Mouse (Mus musculus) right cerebral cortex, postnatal 14 days (tissue): ENCODE results near the gene Lrba.

Source experiments
- DNase-seq: peaks from one replicate; pipeline ENCODE4 v3.0.0; 2022

Lrba gene

DNA sequence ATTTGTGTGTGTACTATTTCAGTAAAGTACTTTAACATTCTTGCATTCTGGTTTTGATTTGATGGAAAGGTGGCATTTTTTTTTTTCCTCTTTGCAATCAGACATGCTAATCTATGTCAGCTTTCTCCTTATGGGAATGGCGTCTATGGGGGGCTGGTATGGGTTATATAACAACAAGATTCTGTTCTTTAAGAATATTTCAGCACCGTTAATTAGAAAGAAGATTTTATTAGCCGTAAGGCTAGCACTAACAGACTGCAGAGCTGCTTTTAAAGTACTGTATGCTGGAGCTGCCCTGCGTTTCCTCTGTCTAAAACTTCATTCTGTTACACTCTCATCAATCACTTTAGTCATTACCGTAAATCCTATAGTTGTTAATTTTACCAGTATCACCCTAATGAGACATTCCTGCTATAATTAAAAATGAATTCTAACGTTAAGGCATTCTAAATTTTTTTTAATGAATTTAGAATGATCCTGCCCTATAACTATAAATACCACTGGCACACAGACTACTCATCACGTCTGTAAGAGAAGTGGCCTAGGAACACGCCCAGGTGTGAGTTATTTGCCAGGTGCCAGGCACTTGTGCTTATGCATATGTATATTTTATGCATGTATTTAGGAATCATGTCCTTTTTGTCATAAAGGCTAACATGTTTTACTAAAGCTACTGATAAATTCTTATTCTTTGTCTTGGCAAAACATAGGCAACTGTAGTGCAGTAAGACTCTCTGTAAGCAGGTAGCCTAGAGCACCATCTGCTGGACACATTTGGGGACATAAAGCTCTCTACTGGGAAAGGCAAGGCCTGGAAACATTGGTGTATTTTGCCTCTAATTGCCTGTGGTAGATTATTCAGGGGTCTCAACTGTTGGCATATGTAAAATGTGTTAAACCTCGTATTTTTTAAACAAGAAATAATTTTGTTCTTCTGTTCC lies 536.9 kb downstream of the Lrba start:
- DNase-seq, result peak; percentile 81

DNA sequence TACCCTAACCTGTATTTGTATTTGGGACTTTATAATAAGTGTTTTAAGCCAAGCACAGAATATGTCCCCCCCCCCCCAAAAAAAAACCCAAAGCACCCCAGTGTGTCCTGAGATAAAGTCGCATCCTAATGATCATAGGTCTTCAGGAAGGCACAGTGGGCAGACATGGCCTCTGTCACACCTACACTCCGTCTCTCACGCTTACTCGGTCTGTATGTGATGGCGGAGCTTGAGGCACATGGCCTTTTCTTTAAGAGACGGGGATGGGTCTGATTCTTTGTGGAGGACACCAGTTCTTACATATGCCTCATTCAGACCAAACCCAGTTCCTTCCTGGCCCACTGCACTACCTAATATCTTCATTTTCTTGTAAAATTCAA lies 537.5 kb downstream of the Lrba start:
- no peak for DNase-seq

DNA sequence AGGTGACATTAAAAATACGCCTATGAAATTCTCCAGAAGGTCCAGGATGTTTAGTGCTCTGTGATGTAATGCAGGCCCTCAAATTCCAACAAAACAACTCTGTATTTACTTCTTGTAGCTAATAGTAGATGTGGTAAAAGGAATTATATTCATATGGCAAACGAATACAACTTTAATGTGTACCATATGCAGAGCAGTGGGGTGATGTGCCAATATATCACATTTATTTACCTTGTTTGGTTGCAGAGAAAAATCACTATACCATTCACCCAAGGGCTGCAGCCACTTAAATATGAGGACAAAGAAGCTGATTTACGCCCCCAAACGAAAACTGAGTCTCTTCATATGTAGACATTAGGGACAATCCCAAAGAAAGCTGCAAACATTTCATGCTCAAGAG lies 538.0 kb downstream of the Lrba start:
- DNase-seq, result no peak

DNA sequence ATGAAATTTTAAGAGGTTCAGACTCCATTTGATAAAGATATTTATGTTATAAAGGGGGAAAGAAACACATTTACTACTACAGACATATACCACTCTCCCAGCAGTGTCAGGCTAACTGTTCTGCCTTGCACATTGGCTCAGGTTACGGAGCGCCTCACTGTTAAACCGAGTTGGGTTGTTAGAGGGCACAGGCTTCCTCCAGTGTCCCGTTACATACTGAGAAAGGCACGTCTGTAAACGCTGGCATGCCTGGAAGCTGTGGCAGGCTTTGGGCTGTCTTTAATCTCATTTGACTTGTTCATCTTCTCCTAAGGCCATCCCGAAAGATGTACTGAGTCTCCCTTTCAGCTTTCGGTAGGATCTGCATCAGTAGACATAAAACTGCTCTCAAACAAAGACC lies 544.1 kb downstream of the Lrba start:
- no peak for DNase-seq

DNA sequence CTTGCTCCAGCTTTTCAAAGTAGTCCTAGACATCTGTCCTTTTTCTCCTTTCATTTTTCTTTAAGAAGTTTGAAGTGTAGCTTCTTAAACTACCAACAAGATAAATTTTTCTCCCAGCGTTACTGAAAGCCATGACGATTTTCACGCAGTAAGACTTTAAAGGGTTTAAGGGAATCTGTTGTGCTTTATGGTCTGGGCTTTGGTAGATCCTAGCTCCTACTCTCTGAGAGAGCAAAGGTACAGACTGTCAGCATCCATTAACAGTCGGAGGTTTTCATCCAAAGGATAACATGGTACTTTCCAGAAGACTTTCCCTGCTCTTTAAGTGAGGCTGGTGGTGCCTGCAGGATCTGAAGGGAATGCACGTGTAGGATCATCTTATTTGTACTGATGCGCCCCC lies 544.5 kb downstream of the Lrba start:
- DNase-seq, result no peak

DNA sequence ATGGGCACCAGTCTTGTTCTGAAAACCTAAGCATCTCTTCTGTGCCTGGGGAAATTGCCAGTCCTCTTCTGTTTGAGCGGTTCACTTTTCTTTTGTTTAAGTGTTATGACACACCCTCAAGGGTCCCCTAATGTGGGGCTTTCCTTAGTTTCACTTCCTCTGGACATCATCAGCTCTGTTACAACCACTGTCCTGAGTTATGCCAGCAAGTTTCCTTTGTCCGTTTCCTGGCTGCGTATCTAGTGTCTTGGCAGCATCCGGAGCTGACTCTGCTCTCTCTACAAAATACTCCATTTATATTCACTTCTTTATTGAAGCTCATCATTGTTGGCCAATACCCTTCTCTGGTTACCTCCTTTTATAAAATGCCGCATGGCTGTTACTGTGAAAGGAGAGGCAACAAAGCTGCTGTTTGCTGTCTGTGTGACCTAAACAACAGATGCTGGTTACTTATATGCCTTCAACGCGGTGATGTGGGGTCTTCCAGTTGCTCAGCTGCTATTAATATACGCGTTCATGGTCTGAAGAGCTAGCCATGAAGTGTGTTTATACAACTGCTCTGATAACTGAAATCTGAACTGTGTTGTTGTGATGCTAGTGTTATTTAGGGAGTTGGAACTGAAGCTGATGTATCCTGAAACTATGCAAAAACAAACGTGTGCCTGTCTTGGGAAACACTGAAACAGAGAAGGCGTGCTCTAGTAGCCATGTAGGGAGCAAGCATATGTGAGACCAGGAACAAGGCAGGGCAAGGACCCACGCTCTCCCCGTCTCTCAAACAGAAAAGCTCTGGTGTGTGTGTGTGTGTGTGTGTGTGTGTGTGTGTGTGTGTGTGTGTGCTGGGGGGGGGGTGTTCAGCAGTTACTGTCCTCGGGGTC lies 550.3 kb downstream of the Lrba start:
- DNase-seq, result no peak

DNA sequence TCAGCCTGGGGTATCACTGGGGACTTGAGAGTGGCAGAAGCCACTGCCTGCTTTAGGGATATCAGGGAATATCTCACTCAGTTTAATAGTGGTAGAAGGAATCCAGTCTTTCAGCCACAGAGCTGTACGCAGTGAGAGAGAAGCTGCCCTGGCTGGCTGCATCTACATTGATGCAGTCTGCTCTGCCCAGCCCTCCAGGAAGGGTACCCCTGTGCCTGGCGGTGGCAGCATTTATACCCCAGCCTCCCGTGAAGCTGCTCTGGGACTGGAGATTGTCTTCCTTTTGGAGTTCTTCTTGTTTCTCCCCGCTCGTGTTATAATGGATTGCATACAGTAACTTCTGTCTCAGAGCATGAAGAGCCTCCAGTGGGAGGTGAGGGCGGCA lies 551.0 kb downstream of the Lrba start:
- no peak for DNase-seq

DNA sequence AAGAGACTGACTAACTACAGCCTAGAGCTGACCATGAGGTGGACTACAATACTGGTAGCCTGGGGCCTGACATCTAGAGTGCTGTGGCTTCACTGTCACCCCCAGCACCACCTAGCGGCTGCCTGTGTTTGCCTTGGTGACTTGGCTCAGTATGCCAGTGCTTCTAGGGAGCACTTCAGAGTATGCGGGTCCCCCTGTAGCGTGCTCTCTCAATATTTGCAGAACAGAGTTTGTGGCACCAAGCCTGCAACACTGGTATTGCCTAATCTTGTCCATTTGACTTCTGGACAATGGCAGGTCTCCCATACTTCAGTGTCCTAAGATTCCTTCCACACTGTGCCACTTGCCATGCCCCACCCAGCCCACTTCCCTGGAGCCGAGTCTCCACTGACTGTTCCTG lies 555.2 kb downstream of the Lrba start:
- DNase-seq, result no peak

DNA sequence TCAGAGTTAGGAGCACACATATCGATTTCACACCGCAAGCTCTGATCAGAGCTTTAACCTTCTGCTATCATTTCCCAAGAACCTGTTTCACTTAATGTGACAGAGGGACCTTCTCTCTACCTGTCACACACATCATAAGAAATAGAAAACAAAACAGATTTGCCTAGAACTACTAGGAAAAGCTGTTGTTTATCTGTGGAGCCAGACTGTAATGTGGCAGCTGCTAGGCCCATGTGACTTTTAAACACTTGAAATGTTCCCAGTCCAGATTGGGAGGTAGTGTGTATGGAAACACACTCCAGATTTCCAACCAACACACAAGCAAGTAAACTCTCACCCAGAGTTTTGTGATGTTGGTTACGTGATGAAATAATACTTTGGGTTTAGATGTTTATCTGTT lies 559.6 kb downstream of the Lrba start:
- DNase-seq, result no peak

DNA sequence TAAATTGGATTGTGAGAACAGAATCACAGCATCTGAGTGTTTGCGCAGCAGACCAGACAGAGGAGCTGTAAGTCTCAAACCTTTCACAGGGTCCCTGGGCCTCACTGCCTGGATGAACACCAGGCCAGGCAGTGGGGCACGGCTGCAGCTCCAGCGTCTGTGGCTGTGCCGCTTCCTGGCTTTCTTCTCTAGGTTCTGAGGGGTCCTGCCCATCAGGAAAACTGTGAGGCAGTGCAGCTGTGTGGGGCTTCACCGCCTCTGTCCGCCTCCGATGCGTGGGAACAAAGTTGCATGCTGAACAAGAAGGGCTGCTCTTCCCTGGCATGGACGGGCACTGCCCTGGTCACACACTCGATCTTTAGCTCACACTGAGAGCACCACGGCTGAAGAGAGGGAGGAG lies 560.5 kb downstream of the Lrba start:
- no peak for DNase-seq

DNA sequence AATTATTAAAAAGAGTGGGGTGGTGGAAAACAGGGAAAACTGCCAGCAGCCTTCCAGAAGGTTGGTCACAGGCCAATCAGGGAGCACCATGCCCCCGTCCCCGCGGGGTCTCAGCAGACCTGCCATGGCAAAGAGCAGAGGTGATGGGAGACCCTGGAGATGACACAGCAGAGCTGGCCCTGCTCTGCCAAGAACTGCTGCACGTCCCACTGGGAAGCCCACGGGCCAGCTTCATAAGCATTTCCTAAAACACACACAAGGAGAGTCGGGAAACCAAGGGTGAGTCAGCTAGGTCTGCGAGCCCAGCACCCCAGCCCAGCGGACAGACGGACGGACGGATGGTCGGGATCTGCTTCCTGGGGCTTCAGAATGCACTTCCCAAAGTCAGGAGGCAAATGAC lies 561.8 kb downstream of the Lrba start:
- no peak for DNase-seq

DNA sequence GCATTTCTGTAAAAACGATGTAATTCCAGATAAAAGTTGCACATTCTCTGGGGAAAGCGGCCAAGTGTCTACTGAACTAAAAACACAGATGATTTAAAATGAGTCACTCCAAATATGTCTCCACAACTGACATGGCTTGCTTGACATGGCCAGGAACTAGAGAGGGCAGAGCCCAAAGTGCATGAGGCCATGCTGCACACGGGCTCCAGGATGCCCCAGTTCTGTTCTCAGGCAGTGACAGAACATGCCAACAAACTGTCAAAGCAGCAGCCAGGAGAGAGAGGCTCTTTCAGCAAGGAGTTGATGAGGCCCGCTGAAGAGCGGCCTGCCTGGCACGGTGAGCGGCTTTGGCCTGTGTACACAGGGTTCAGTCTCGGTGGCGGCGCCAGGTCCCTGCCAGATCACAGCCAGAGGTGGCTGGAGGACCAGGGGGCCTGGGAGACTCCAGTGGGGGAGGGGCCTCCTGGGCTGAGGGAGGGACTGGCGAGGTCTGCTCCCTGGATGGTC lies 562.4 kb downstream of the Lrba start:
- DNase-seq, result peak; percentile 67

DNA sequence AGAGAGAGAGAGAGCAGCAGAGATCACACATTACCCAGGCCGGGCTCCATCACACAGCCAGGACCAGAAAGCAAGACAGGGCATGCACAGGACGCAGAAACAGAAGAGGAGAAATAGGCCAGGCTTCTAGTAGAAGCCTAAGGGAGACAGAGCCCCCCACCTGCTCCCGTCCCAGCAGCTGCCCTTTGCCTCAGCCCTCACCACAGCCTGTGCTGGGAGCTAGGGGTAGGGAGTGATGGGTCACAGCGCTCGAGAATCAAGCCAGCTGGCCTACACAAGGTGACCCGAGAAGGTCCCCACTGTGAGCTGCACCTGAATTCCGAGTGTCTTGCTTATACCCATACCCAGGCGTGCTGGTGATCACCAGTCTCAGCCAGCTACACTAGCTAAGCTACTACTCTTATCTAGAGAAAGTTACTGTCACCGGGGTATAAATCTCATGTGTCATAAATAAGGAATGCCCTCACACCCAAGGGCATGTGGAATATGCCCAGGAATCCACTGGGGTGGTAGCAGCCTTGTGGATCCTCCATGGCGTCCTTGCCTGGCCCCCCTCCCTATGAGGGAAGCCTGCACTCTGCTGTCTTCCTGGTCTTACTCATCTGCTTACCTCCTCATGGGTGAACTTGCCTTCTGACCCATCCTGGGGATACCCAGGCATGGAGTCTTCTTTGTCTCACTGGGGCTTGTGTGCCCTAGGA lies 563.1 kb downstream of the Lrba start:
- DNase-seq, result no peak

DNA sequence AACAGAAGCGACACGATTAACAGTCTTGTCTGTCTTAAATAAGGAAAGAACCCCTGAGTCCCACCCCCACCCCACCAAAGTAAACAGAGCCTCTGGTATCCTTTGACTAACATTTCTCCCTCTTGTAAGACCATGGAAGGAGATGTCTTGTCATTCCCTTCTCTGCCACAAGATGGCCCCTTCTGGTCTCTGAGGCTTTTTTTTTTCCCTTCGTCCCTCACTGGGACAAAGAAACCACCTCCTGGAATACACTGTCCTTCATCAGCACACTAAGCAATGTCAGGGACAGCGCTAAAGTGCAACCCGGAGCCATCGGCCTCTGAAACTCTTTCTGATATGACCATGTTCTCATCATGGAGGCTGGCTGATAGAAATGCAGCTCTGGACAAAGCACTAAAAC lies 564.2 kb downstream of the Lrba start:
- DNase-seq, result peak; percentile 75

DNA sequence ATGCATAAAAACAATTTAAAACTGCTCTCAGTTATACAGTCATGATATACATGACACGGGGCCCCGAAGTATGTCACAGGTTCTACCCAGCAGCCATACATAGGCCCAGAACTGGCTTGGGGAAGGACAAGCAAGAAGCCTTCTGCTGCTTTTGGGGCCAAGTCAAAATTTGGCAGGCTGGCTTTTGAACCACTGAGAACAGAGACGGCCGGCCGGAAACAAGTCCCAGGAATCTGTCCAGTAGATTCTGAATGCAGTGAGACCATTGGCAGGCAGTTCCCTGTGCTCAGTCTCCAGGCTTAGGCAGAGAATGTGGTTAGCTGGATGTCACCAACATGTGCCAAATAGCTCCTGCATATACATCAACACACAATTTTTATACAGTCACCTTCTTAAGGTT lies 565.3 kb downstream of the Lrba start:
- no peak for DNase-seq

DNA sequence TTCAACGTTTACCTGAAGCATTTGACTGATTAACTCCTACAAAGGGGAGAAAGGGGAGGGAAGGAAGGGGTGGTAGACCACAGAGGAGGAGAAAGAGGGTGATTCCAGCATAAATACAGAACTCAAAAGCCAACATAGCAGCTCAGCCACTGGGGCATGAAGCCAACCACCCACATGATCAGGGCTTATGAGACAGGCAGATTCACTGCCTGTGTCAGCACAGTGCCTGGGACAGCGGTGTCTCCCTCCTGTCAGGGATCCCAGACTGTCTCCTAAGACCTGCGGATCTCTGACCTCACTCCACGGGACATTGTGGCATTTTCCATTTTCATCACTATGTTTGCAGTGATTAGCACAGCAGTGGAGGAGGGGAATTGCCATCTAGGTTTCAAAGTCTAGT lies 568.8 kb downstream of the Lrba start:
- DNase-seq, result no peak

DNA sequence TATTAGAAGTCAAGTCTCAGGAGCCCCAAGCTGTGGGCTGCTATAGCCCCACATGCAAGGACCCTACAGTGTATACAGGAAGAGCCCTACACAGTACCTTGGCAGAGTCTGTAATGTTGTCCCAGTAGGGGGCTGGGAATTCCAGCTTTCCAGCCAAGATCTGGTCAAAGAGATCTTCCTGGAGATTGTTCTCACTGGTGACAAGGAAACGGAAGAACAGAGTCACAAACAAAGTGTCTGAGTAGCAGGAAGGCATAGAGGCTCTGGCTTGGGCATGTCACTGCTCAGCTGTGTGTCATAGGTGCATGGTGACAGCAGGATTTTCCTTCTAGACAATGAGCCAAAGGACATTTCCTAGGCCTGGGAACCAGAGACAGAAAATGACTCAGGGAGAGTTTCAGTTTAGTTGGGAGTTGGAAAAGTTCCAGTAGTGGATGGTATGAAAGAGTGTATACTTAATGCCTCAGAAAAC lies 569.3 kb downstream of the Lrba start:
- no peak for DNase-seq

DNA sequence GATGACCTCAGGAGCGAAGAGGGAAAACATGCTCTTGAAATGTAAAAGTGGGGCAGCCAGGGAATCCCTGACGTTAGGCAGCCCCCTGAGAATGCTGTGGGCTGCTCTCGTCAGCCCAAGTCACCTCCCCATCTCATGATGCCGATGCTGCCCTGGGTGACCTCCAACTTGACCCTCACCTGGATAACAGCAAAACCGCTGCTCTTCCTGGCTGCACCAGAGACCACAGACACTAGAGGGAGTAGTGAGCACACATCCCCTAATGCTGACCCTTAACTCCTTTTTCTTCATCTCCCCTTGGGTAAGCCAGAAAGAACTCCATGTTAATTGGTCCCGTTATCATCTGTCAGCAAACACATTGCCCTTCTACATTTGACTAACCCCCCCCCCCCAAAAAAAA lies 572.2 kb downstream of the Lrba start:
- DNase-seq, result no peak

DNA sequence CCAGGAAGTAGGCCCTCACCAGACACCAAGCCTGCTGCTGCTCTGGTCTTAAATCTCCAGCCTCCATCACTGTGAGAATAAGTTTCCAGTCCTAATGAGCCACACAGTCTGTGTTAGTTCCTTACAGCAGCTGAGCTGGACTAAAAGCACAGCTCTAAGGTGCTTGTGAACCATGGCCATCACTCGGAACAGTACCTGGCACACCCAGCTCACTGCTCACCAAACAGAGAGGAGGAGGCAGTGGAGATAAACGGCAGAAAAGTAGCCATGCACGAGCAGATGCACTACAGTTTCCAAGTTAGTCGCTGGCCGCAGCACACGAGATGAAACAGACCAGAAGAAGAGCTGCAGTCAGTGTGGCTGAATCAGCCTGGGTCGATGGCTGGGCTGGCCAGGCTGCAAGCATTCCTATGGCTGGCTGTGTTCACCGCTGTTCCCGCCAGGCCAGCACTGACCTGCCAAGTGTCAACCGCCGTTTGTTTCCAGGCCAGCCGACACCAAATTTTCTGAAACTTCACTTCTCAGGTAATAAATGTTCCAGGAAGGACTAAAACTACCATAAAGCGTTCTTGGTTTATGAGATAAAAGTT lies 573.5 kb downstream of the Lrba start:
- no peak for DNase-seq

DNA sequence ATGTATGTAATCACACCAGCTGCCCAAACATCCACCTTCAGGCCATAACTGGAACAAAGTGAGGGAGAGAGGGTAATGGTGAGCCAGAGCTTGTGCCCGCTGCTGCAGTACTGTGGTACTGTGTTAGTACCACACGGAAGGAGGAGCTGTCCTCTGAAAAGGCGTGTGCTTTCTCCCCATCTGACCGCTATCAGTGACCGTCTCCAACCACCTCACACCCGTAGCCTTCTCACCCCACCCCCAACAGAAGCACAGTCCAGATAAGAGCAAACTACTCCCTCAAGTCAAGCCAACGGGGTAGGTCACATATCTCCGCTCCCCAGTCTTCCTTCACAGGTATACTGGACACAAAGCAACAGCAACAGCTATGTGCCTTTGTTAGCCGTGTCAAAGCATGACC lies 574.6 kb downstream of the Lrba start:
- DNase-seq, result no peak

DNA sequence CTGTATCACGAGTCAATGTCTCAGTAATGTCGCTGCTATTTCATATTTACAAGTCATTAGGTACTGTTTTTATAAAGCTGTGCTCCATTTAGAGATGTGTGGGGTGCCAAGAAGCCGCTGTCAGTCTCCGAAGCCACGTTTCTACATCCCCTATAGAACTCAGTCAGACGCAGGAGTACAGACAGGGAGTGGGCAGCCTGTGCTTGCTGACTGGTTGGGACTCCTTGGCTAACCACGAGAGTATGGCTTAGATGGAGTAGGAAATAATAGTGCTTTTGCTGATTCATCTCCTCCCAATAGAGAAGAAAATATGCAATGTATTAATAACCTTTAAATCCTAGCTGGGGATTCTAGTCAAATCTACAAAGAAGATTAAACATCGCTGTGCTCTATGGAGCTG lies 576.4 kb downstream of the Lrba start:
- DNase-seq, result no peak

DNA sequence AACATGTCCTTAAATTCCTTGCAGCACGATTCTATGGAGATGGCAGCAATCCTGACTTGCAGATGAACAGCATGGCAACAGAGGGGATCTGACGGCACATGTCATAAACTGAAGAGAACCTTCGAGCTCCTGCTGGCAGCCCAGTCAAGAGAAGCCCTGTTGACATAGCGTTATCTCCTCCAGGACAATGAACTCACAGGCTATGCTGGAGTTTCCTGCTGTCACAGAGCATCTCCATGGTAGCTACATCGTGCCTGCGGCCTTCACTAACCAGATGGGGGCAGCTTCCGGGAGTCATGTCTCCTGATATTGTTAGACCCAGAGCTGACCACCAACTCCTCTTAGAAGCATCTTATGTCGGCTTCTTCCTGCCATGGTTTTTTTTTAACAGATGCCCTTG lies 578.3 kb downstream of the Lrba start:
- no peak for DNase-seq

DNA sequence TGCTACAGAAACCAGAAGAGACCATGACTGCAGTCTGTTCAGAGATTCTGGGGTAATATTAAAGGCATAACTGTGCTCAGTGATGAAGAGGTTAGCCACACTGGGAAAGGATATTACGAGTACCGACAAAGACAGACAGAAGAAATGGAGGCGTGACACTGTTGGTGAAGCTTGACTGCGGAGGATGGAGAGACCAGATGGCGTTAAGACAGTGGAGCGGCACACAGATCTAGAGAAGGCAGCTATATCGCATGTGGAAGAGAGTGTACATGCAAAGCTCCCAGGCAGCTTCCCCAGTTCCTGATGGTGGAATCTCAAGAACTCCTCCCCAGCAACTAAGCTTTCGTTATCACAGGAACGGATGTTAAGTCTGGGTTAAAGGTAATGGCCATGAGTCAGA lies 579.8 kb downstream of the Lrba start:
- no peak for DNase-seq
